Mouse (Mus musculus): ENCODE results near the gene R3hdm2. TPM values are rescaled to one million over a fixed set of nuclear protein-coding genes. Genes with fewer than 3 reads are reported as not detected.

R3hdm2 gene
- polyA plus RNA-seq, 1 experiment, result 101 TPM

GRCm38 (mm10) chr10:127511634-127512306 is 131.6 kb downstream of the R3hdm2 start:
- no peak for DNase-seq

GRCm38 (mm10) chr10:127512307-127512666 is 132.2 kb downstream of the R3hdm2 start:
- no peak for DNase-seq
- TF ChIP-seq POLR2A (IDR thresholded peaks at IDR 0.05; ENCODE audit: low read depth, low read length) (no peak), CTCF (conservative IDR thresholded peaks at IDR 0.05; ENCODE audit: insufficient read depth, insufficient read length, low read depth, low read length) (no peak)
- peaks cover 12% of the 10 kb centered on the region; the same call in 1 of the 2 replicates for H3K4me1 ChIP-seq (ENCODE audit: control insufficient read depth, insufficient read depth, low read length)
- 0 out of 2 replicates have a peak, but pooled peaks cover 1% of the 10 kb centered on the region for H3K27me3 ChIP-seq (replicated peaks; ENCODE audit: control insufficient read depth, insufficient read depth, low read length)
- H3K27ac ChIP-seq (ENCODE audit: insufficient read depth, low read depth, low read length), result no peak overlapping the region
- H3K4me3 ChIP-seq (ENCODE audit: insufficient read depth, low read depth, low read length), result peak overlapping the region; percentile 33; the same call in 1 of the 2 replicates
- H3K36me3 ChIP-seq (ENCODE audit: control insufficient read depth, insufficient read depth, low read length), result no peaks in the 10 kb centered on the region
- 7% methylated on average over 7 of the region's 7 CpGs for WGBS

More at GRCm38 (mm10) chr10:127511634-127512306, 131.6 kb downstream of the R3hdm2 start:
- TF ChIP-seq POLR2A (IDR thresholded peaks at IDR 0.05; ENCODE audit: low read depth, low read length) (no peak), CTCF (conservative IDR thresholded peaks at IDR 0.05; ENCODE audit: insufficient read depth, insufficient read length, low read depth, low read length) (no peak)
- H3K27ac ChIP-seq (ENCODE audit: insufficient read depth, low read depth, low read length), result no peak overlapping the region
- peak overlapping the region; percentile 33; the same call in 1 of the 2 replicates for H3K4me3 ChIP-seq (ENCODE audit: insufficient read depth, low read depth, low read length)
- 0 out of 2 replicates have a peak, but pooled peaks cover 1% of the 10 kb centered on the region for H3K27me3 ChIP-seq (replicated peaks; ENCODE audit: control insufficient read depth, insufficient read depth, low read length)
- WGBS, result under 1% methylated on average over 45 of the region's 46 CpGs
- H3K4me1 ChIP-seq (ENCODE audit: control insufficient read depth, insufficient read depth, low read length), result peaks cover 10% of the 10 kb centered on the region; the same call in 1 of the 2 replicates
- no peaks in the 10 kb centered on the region for H3K36me3 ChIP-seq (ENCODE audit: control insufficient read depth, insufficient read depth, low read length)

- Histone ChIP-seq H3K4me1 (ENCODE audit: control insufficient read depth, insufficient read depth, low read length) (peaks cover 12% of the 10 kb centered on the region; the same call in 1 of the 2 replicates), H3K36me3 (ENCODE audit: control insufficient read depth, insufficient read depth, low read length) (no peaks in the 10 kb centered on the region), H3K27ac (ENCODE audit: insufficient read depth, low read depth, low read length) (no peak overlapping the region), H3K4me3 (ENCODE audit: insufficient read depth, low read depth, low read length) (peak overlapping the region; percentile 27; the same call in 1 of the 2 replicates), H3K27me3 (replicated peaks; ENCODE audit: control insufficient read depth, insufficient read depth, low read length) (0 out of 2 replicates have a peak, but pooled peaks cover 1% of the 10 kb centered on the region)
- peak; percentile 95 for DNase-seq
- under 1% methylated on average over 27 of the region's 27 CpGs for WGBS
- TF ChIP-seq CTCF (conservative IDR thresholded peaks at IDR 0.05; ENCODE audit: insufficient read depth, insufficient read length, low read depth, low read length) (peak; percentile 100), POLR2A (IDR thresholded peaks at IDR 0.05; ENCODE audit: low read depth, low read length) (no peak)
These were observed 132.7 kb downstream of the R3hdm2 start for GRCm38 (mm10) chr10:127512813-127513212.

- H3K4me1 ChIP-seq (ENCODE audit: control insufficient read depth, insufficient read depth, low read length), result peaks cover 12% of the 10 kb centered on the region; the same call in 1 of the 2 replicates
- TF ChIP-seq CTCF (conservative IDR thresholded peaks at IDR 0.05; ENCODE audit: insufficient read depth, insufficient read length, low read depth, low read length), result no peak
- no peak for TF ChIP-seq POLR2A (IDR thresholded peaks at IDR 0.05; ENCODE audit: low read depth, low read length)
- H3K4me3 ChIP-seq (ENCODE audit: insufficient read depth, low read depth, low read length), result no peak overlapping the region
These were observed 133.5 kb downstream of the R3hdm2 start for GRCm38 (mm10) chr10:127513501-127514091.

GRCm38 (mm10) chr10:127514111-127514698 is 134.1 kb downstream of the R3hdm2 start:
- no peak for DNase-seq
- Histone ChIP-seq H3K27ac (ENCODE audit: insufficient read depth, low read depth, low read length) (no peak overlapping the region), H3K4me1 (ENCODE audit: control insufficient read depth, insufficient read depth, low read length) (peaks cover 12% of the 10 kb centered on the region; the same call in 1 of the 2 replicates), H3K36me3 (ENCODE audit: control insufficient read depth, insufficient read depth, low read length) (0 out of 2 replicates have a peak, but pooled peaks cover 1% of the 10 kb centered on the region), H3K27me3 (replicated peaks; ENCODE audit: control insufficient read depth, insufficient read depth, low read length) (0 out of 2 replicates have a peak, but pooled peaks cover 1% of the 10 kb centered on the region), H3K4me3 (ENCODE audit: insufficient read depth, low read depth, low read length) (no peak overlapping the region)
- TF ChIP-seq CTCF (conservative IDR thresholded peaks at IDR 0.05; ENCODE audit: insufficient read depth, insufficient read length, low read depth, low read length) (no peak), POLR2A (IDR thresholded peaks at IDR 0.05; ENCODE audit: low read depth, low read length) (no peak)
- 28% methylated on average over 13 of the region's 13 CpGs for WGBS

More at GRCm38 (mm10) chr10:127513501-127514091, 133.5 kb downstream of the R3hdm2 start:
- Histone ChIP-seq H3K27me3 (replicated peaks; ENCODE audit: control insufficient read depth, insufficient read depth, low read length) (0 out of 2 replicates have a peak, but pooled peaks cover 1% of the 10 kb centered on the region), H3K27ac (ENCODE audit: insufficient read depth, low read depth, low read length) (no peak overlapping the region), H3K36me3 (ENCODE audit: control insufficient read depth, insufficient read depth, low read length) (0 out of 2 replicates have a peak, but pooled peaks cover under 1% of the 10 kb centered on the region)
- DNase-seq, result no peak
- WGBS, result 9% methylated on average over 16 of the region's 16 CpGs

GRCm38 (mm10) chr10:127514764-127515163 is 134.6 kb downstream of the R3hdm2 start, which contains the start of gene Ndufa4l2:
Gene Ndufa4l2 (plus strand): TSS chr10:127514967.
- peak within 1 kb of the TSS; percentile 42 for H3K4me3 ChIP-seq (ENCODE audit: insufficient read depth, low read depth, low read length)
- H3K27me3 ChIP-seq (replicated peaks; ENCODE audit: control insufficient read depth, insufficient read depth, low read length), result 0 out of 2 replicates have a peak, but pooled peaks cover 1% of the 10 kb centered on the region
- no peak for DNase-seq
- H3K27ac ChIP-seq (ENCODE audit: insufficient read depth, low read depth, low read length), result peak within 1 kb of the TSS; percentile 70; the same call in 1 of the 2 replicates
- H3K4me1 ChIP-seq (ENCODE audit: control insufficient read depth, insufficient read depth, low read length), result peaks cover 12% of the 10 kb centered on the region; the same call in 1 of the 2 replicates
- TF ChIP-seq POLR2A (IDR thresholded peaks at IDR 0.05; ENCODE audit: low read depth, low read length), result no peak
- no peak for TF ChIP-seq CTCF (conservative IDR thresholded peaks at IDR 0.05; ENCODE audit: insufficient read depth, insufficient read length, low read depth, low read length)
- WGBS, result 22% methylated on average over 6 of the region's 6 CpGs
- H3K36me3 ChIP-seq (ENCODE audit: control insufficient read depth, insufficient read depth, low read length), result 0 out of 2 replicates have a peak, but pooled peaks cover 1% of the 10 kb centered on the region
